Mouse (Mus musculus): Measurements from ENCODE around the gene Hmcn1.

DNA sequence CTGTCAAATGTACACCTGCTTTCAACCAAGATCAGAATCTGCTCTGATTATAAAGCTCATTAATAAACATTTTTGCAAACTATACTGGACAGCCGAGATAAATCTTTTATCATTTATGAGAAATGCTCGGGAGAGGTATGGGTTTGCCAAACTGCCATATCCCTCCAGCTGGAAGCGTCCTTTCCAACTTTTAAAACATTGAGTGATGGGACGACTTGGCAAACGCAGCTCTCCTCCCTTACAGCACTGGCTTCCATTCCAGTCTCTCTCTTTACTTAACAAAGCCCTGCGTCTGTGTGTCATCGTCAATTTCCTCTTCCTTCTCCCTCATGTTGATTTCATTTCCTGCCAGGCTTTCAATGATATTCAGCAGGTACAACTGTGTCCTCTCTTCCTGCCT is 114.8 kb downstream of the Hmcn1 start:
- TF ChIP-seq MAX (IDR thresholded peaks at IDR 0.05) (no peak), CTCF (IDR thresholded peaks at IDR 0.05; ENCODE audit: control insufficient read depth, insufficient read depth, insufficient read length) (no peak), MYOG (IDR thresholded peaks at IDR 0.05; ENCODE audit: control insufficient read depth, extremely low read depth, insufficient read length) (no peak), USF1 (IDR thresholded peaks at IDR 0.05; ENCODE audit: low read depth) (no peak), CEBPB (IDR thresholded peaks at IDR 0.05; ENCODE audit: low read depth) (no peak)
